In the genomic region with DNA sequence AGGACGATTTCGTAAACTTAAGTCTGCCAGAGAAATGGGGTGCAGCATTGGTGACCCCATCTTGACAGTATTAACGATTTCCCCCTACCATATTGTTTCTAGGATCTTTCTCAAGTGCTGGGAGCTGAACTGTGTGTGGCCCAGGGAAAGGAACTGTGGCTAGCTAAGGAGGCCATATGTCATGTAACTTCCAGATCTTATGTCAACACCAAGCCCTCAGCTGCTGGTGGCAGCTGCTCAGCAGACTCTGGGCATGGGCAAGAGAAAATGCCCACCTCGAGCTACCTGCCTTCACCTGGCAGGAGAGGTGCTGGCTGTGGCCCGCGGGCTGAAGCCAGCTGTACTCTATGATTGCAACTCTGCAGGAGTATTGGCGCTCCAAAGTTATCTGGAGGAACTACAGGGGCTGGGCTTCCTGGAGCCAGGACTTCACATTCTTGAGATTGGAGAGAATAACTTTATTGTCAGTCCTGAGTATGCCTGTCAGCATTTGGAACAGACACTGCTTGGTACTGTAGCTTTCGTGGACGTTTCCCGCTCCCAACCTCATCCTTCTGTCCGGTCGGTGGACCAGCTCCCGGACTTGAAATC, we compare ENCODE assay signal across 9 mouse cellular contexts. TPM values are rescaled to one million over a fixed set of nuclear protein-coding genes. Genes with fewer than 3 reads are reported as not detected.
DNase-seq lines count a peak whose midpoint lies in the region; ATAC-seq and TF ChIP-seq lines count a peak whose summit lies in the region.
"Had no signal": no experiment of that assay in that cellular context is flagged by ENCODE, and none has a peak within 500 bp of the region (broad histone marks: within the 10 kb centered on the region; RNA-seq: fewer than 3 reads in every experiment).

No protein-coding gene starts in this region.

- peak; percentile 13 for DNase-seq in layer of hippocampus, adult 9-11 months
- no peak for DNase-seq in layer of hippocampus, adult 8-10 months (ENCODE audit: low spot score in 2 of 2)
- DNase-seq in frontal cortex, postnatal 10 days (ENCODE audit: low spot score in 2 of 2): no peak
- no peak for DNase-seq in urinary bladder, postnatal 10 days (ENCODE audit: low spot score)
- DNase-seq in adrenal gland, postnatal 25 days: no peak
- DNase-seq: retina, postnatal 1 day had no signal

- TF ChIP-seq CTCF in cortical plate, adult 2 months (IDR thresholded peaks at IDR 0.05; ENCODE audit: extremely low read depth, insufficient read depth, low read length): no peak

- no peaks in the 10 kb centered on the region for H3K9me3 ChIP-seq in hindbrain, embryonic 15.5 days

- no peaks in the 10 kb centered on the region for H3K27me3 ChIP-seq in hindbrain, embryonic 15.5 days
- no peaks in the 10 kb centered on the region for H3K27me3 ChIP-seq in myocyte (ENCODE audit: control insufficient read depth, insufficient read depth, insufficient read length)

- TF ChIP-seq POLR2A in cortical plate, adult 2 months (IDR thresholded peaks at IDR 0.05; ENCODE audit: extremely low read depth, insufficient read depth, low read length): no peak
- no peak for TF ChIP-seq POLR2A in myocyte (IDR thresholded peaks at IDR 0.05; ENCODE audit: insufficient read length, low read depth)

- peak overlapping the region; percentile 68 for H3K9ac ChIP-seq in hindbrain, embryonic 15.5 days

- ATAC-seq in hindbrain, embryonic 15.5 days (ENCODE audit: low FRiP score, low read depth): no peak

- H3K79me2 ChIP-seq in myocyte (ENCODE audit: control insufficient read depth, insufficient read depth): no peaks in the 10 kb centered on the region

- no peak overlapping the region for H3K27ac ChIP-seq in cortical plate, adult 2 months (ENCODE audit: insufficient read depth, low read length)
- peak overlapping the region; percentile 89; the same call in 1 of the 2 replicates for H3K27ac ChIP-seq in hindbrain, embryonic 15.5 days (replicated peaks)

- H3ac ChIP-seq in myocyte (ENCODE audit: control insufficient read depth, insufficient read length): peak overlapping the region; percentile 50

- WGBS in hindbrain, embryonic 15.5 days: 89% methylated on average over 13 of the region's 13 CpGs

- no peaks in the 10 kb centered on the region for H3K36me3 ChIP-seq in hindbrain, embryonic 15.5 days
- H3K36me3 ChIP-seq in myocyte (ENCODE audit: control insufficient read depth, insufficient read depth): no peaks in the 10 kb centered on the region

- H3K4me2 ChIP-seq in hindbrain, embryonic 15.5 days: peak overlapping the region; percentile 77
- H3K4me2 ChIP-seq in myocyte (ENCODE audit: low read depth): peak overlapping the region; percentile 88

- peaks cover 3% of the 10 kb centered on the region; the same call in 1 of the 2 replicates for H3K4me1 ChIP-seq in cortical plate, adult 2 months (ENCODE audit: control insufficient read depth, insufficient read depth, low read length)
- peaks cover 38% of the 10 kb centered on the region for H3K4me1 ChIP-seq in hindbrain, embryonic 15.5 days (replicated peaks)

- H3K4me3 ChIP-seq in cortical plate, adult 2 months (ENCODE audit: insufficient read depth, low read length): peak overlapping the region; percentile 75; the same call in 1 of the 2 replicates
- peak overlapping the region; percentile 59 for H3K4me3 ChIP-seq in hindbrain, embryonic 15.5 days
- peak overlapping the region; percentile 85 for H3K4me3 ChIP-seq in myocyte

TF ChIP-seq in myocyte, 11 proteins besides CTCF, POLR2A, EP300 and RAD21:
- TF ChIP-seq POLR2AphosphoS2 (IDR thresholded peaks at IDR 0.05; ENCODE audit: insufficient read length, low read depth): no peak
- TF ChIP-seq MAX (IDR thresholded peaks at IDR 0.05; ENCODE audit: low read depth): no peak
- peak; percentile 23 to 92 (median 65) for TF ChIP-seq MYOG (IDR thresholded peaks at IDR 0.05; ENCODE audit: control insufficient read depth in 1 of 3, insufficient read depth in 1 of 3, insufficient read length in 2 of 3, low read depth in 2 of 3)
- TF ChIP-seq TCF3 (IDR thresholded peaks at IDR 0.05; ENCODE audit: insufficient read length, low read depth): peak; percentile 50
- TF ChIP-seq MYOD1 (IDR thresholded peaks at IDR 0.05; ENCODE audit: control insufficient read depth in 1 of 3, insufficient read length in 2 of 3, low read depth in 2 of 3): peak in 2 of 3 experiments; percentile 84
- no peak for TF ChIP-seq E2F4 (IDR thresholded peaks at IDR 0.05; ENCODE audit: insufficient read depth)
- no peak for TF ChIP-seq REST (IDR thresholded peaks at IDR 0.05; ENCODE audit: insufficient read depth, insufficient read length)
- TF ChIP-seq SRF (IDR thresholded peaks at IDR 0.05; ENCODE audit: control insufficient read depth, insufficient read length, low read depth): no peak
- TF ChIP-seq CEBPB (IDR thresholded peaks at IDR 0.05; ENCODE audit: insufficient read depth, poor library complexity, severe bottlenecking): no peak
- peak; percentile 9 for TF ChIP-seq TCF12 (IDR thresholded peaks at IDR 0.05; ENCODE audit: insufficient read depth, poor library complexity, severe bottlenecking)
- TF ChIP-seq USF1 (IDR thresholded peaks at IDR 0.05; ENCODE audit: low read depth): no peak
TF ChIP-seq in myocyte: peak in this region for 4.

RNA-seq across cellular contexts. Expression of a gene that starts 6.4 kb away (rescaled TPM):
- 1 to 10 TPM; 4.7 to 5.7 (median 5.3) TPM for total RNA-seq in layer of hippocampus, adult 8-10 months (2022)
- polyA plus RNA-seq in cortical plate, adult 2 months (2012; rRNA removed): 3.7 and 4.0 TPM in 2 replicates
- polyA plus RNA-seq in hindbrain, embryonic 15.5 days (2015; fragmentation: Nextera tagmentation; extraction: Ambion mirVana): 11.1 and 11.8 TPM in 2 replicates
- polyA plus RNA-seq in myocyte (2012; fragmentation: generic; extraction: Trizol): 5.1 TPM
- total RNA-seq in adrenal gland, postnatal 25 days (2021): 1.6 and 4.9 TPM in 2 replicates

RNA-seq across cellular contexts. Expression of a gene that starts 21.3 kb away (rescaled TPM):
- total RNA-seq in layer of hippocampus, adult 8-10 months (2022): 1 to 10 TPM in 2 of 4 experiments, under 1 TPM in 2; 0.67 to 3.4 (median 1.00) TPM
- 0.71 and 0.83 TPM in 2 replicates for polyA plus RNA-seq in cortical plate, adult 2 months (2012; rRNA removed)
- 0.72 and 0.75 TPM in 2 replicates for polyA plus RNA-seq in hindbrain, embryonic 15.5 days (2015; fragmentation: Nextera tagmentation; extraction: Ambion mirVana)
- polyA plus RNA-seq in myocyte (2012; fragmentation: generic; extraction: Trizol): 0.73 TPM
- total RNA-seq in adrenal gland, postnatal 25 days (2021): 0.18 and 0.38 TPM in 2 replicates

RNA-seq across cellular contexts. Expression of a gene that starts 27.3 kb away (rescaled TPM):
- 1 to 10 TPM; 1.2 to 8.0 (median 5.2) TPM for total RNA-seq in layer of hippocampus, adult 8-10 months (2022)
- polyA plus RNA-seq in cortical plate, adult 2 months (2012; rRNA removed): 1.6 and 2.4 TPM in 2 replicates
- 2.3 and 2.5 TPM in 2 replicates for polyA plus RNA-seq in hindbrain, embryonic 15.5 days (2015; fragmentation: Nextera tagmentation; extraction: Ambion mirVana)
- 11.5 TPM for polyA plus RNA-seq in myocyte (2012; fragmentation: generic; extraction: Trizol)
- total RNA-seq in adrenal gland, postnatal 25 days (2021): 1.5 and 3.4 TPM in 2 replicates

RNA-seq across cellular contexts. Expression of a gene that starts 33.3 kb away (rescaled TPM):
- 1 to 10 TPM in 2 of 4 experiments, under 1 TPM in 2; 0.70 to 2.4 (median 1.5) TPM for total RNA-seq in layer of hippocampus, adult 8-10 months (2022)
- polyA plus RNA-seq in cortical plate, adult 2 months (2012; rRNA removed): 0.79 and 2.4 TPM in 2 replicates
- polyA plus RNA-seq in hindbrain, embryonic 15.5 days (2015; fragmentation: Nextera tagmentation; extraction: Ambion mirVana): 0.54 and 0.56 TPM in 2 replicates
- polyA plus RNA-seq in myocyte (2012; fragmentation: generic; extraction: Trizol): 15.5 TPM
- total RNA-seq in adrenal gland, postnatal 25 days (2021): 0.76 and 2.3 TPM in 2 replicates

RNA-seq across cellular contexts. Expression of a gene that starts 44.2 kb away (rescaled TPM):
- 10 to 100 TPM; 24.8 to 36.4 (median 30.2) TPM for total RNA-seq in layer of hippocampus, adult 8-10 months (2022)
- 22.1 and 22.7 TPM in 2 replicates for polyA plus RNA-seq in cortical plate, adult 2 months (2012; rRNA removed)
- 6.7 and 7.2 TPM in 2 replicates for polyA plus RNA-seq in hindbrain, embryonic 15.5 days (2015; fragmentation: Nextera tagmentation; extraction: Ambion mirVana)
- polyA plus RNA-seq in myocyte (2012; fragmentation: generic; extraction: Trizol): 13.3 TPM
- 23.3 and 23.4 TPM in 2 replicates for total RNA-seq in adrenal gland, postnatal 25 days (2021)
